Mouse (Mus musculus) heart, postnatal 0 days (tissue): Measurements from ENCODE around the gene Fut1.

ENCODE experiments used
- CTCF ChIP-seq: IDR thresholded peaks from 2 replicates; pipeline ENCODE4 v1.5.1; 2016; ENCODE audit warnings: antibody characterized with exemption, control low read depth, low read depth
- EP300 ChIP-seq: IDR thresholded peaks from 2 replicates; pipeline ENCODE4 v1.6.1; 2016; ENCODE audit warnings: antibody characterized with exemption, low read depth

GRCm38 (mm10) chr7:45590874-45591273 is 26.2 kb upstream of the Fut1 start:
- TF ChIP-seq CTCF (peak; percentile 22; the same call in 1 of the 2 replicates), EP300 (no peak)
